Mouse (Mus musculus): ENCODE data around the gene Tex50.

GRCm38 (mm10) chr1:161190253-161190910 lies 31.3 kb upstream of the Tex50 start:
- TF ChIP-seq EP300 (IDR thresholded peaks at IDR 0.05; ENCODE audit: low read depth) = no peak
- TF ChIP-seq CTCF (IDR thresholded peaks at IDR 0.05; ENCODE audit: low read depth) = no peak

Measured in liver, postnatal 0 days (tissue).